Mouse (Mus musculus) CD4-positive helper T cell, adult 2 months (primary cell): ENCODE measurements around the gene Serf2.

Source experiments
- DNase-seq: peaks from one replicate; pipeline ENCODE4 v3.0.0-alpha.2; 2012; ENCODE audit warnings: low read depth, missing footprints, low spot score

Serf2 gene

GRCm38 (mm10) chr2:121505942-121506882 lies 57.2 kb downstream of the Serf2 start, which contains the start of the genes Mfap1a and Wdr76:
Gene Mfap1a, minus strand, starts transcription at chr2:121506665.
Gene Wdr76, plus strand, starts transcription at chr2:121506723.
- DNase-seq: peak; percentile 89

- DNase-seq: no peak
Observed at GRCm38 (mm10) chr2:121507173-121507950, 58.4 kb downstream of the Serf2 start.
